Mouse (Mus musculus): Measurements from ENCODE around the gene Cers6.

- no peak for TF ChIP-seq EP300 (IDR thresholded peaks at IDR 0.05; ENCODE audit: low read depth)
- no peak for TF ChIP-seq CTCF (IDR thresholded peaks at IDR 0.05; ENCODE audit: low read depth)
Measured at GRCm38 (mm10) chr2:69158907-69159306, 297.7 kb downstream of the Cers6 start.
